In the genomic region with DNA sequence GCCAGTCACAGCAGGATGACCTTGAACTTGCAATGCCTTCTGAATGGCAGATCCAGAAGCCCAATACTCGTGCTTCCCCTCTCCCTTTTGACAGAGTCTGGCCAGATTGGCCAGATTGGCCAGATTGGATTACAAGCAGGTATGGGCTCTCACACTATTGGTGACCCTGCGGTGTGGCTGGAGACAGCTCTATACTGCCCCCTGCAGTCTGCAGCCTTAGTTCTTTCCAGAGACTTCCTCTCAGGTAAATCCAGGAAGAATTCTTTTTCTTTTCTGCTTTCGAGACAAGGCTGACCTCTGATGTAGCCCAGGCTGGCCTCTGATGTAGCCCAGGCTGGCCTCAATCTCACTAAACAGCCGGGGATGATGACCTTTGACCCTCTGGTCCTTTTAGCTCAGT, we compare ENCODE assay signal across 8 mouse cellular contexts. TPM values are rescaled to one million over a fixed set of nuclear protein-coding genes. Genes with fewer than 3 reads are reported as not detected.
DNase-seq lines count a peak whose midpoint lies in the region; ATAC-seq lines count a peak whose summit lies in the region.
"Had no signal": no experiment of that assay in that cellular context is flagged by ENCODE, and none has a peak within 500 bp of the region (broad histone marks: within the 10 kb centered on the region; RNA-seq: fewer than 3 reads in every experiment).

No protein-coding gene starts in this region.

- no peaks in the 10 kb centered on the region for H3K27me3 ChIP-seq in midbrain, embryonic 14.5 days (ENCODE audit: control insufficient read depth, insufficient read depth, low read length)
- H3K27me3 ChIP-seq in midbrain, embryonic 13.5 days = no peaks in the 10 kb centered on the region
- no peaks in the 10 kb centered on the region for H3K27me3 ChIP-seq in embryonic facial prominence, embryonic 14.5 days (replicated peaks; ENCODE audit: control insufficient read depth, insufficient read depth, low read length)
- H3K27me3 ChIP-seq: heart, embryonic 13.5 days had no signal

- H3K27ac ChIP-seq in midbrain, embryonic 14.5 days (replicated peaks; ENCODE audit: low read depth, low read length) = no peak overlapping the region
- H3K27ac ChIP-seq in midbrain, embryonic 13.5 days = no peak overlapping the region
- H3K27ac ChIP-seq in embryonic facial prominence, embryonic 14.5 days (replicated peaks; ENCODE audit: low read depth, low read length) = no peak overlapping the region
- H3K27ac ChIP-seq: heart, embryonic 13.5 days had no signal

- H3K4me1 ChIP-seq in midbrain, embryonic 14.5 days (ENCODE audit: control insufficient read depth, insufficient read depth, low read length) = peaks cover 12% of the 10 kb centered on the region
- peaks cover 18% of the 10 kb centered on the region for H3K4me1 ChIP-seq in midbrain, embryonic 13.5 days (replicated peaks)
- H3K4me1 ChIP-seq in embryonic facial prominence, embryonic 14.5 days (ENCODE audit: control insufficient read depth, insufficient read depth, low read length) = peaks cover 14% of the 10 kb centered on the region

- no peak for ATAC-seq in midbrain, embryonic 14.5 days (ENCODE audit: low FRiP score, low TSS enrichment)
- ATAC-seq in midbrain, embryonic 13.5 days = no peak
- ATAC-seq in embryonic facial prominence, embryonic 14.5 days (ENCODE audit: low read depth) = no peak

- peak; percentile 83 for DNase-seq in midbrain, embryonic 14.5 days
- peak; percentile 88 for DNase-seq in adrenal gland, postnatal 10 days
- peak; percentile 52 for DNase-seq in embryonic facial prominence, embryonic 14.5 days (ENCODE audit: low spot score)
- peak; percentile 80 for DNase-seq in kidney, postnatal 14 days
- DNase-seq in lung, postnatal 25 days (ENCODE audit: low spot score) = peak; percentile 78
- peak; percentile 61 to 71 for DNase-seq in spleen, postnatal 36 days (ENCODE audit: low spot score in 2 of 2)

- no peak overlapping the region for H3K4me3 ChIP-seq in midbrain, embryonic 14.5 days (replicated peaks; ENCODE audit: low read depth, low read length)
- H3K4me3 ChIP-seq in midbrain, embryonic 13.5 days (replicated peaks) = no peak overlapping the region
- H3K4me3 ChIP-seq in embryonic facial prominence, embryonic 14.5 days (ENCODE audit: low read depth, low read length) = no peak overlapping the region
- H3K4me3 ChIP-seq: heart, embryonic 13.5 days had no signal

- no peak overlapping the region for H3K9ac ChIP-seq in midbrain, embryonic 14.5 days (replicated peaks; ENCODE audit: low read length)
- no peak overlapping the region for H3K9ac ChIP-seq in midbrain, embryonic 13.5 days (replicated peaks)
- H3K9ac ChIP-seq in embryonic facial prominence, embryonic 14.5 days (ENCODE audit: low read depth, low read length) = no peak overlapping the region
- H3K9ac ChIP-seq: heart, embryonic 13.5 days had no signal

- WGBS in midbrain, embryonic 14.5 days = 40% methylated on average over 4 of the region's 4 CpGs
- 37% methylated on average over 4 of the region's 4 CpGs for WGBS in midbrain, embryonic 13.5 days
- WGBS in embryonic facial prominence, embryonic 14.5 days = 47% methylated on average over 4 of the region's 4 CpGs

- H3K4me2 ChIP-seq in midbrain, embryonic 14.5 days (ENCODE audit: low read length) = no peak overlapping the region
- no peak overlapping the region for H3K4me2 ChIP-seq in midbrain, embryonic 13.5 days (replicated peaks)
- H3K4me2 ChIP-seq in embryonic facial prominence, embryonic 14.5 days (ENCODE audit: low read depth, low read length) = no peak overlapping the region
- H3K4me2 ChIP-seq: heart, embryonic 13.5 days had no signal

- H3K9me3 ChIP-seq in midbrain, embryonic 14.5 days (ENCODE audit: control insufficient read depth, low read length) = no peaks in the 10 kb centered on the region
- H3K9me3 ChIP-seq in midbrain, embryonic 13.5 days = no peaks in the 10 kb centered on the region
- no peaks in the 10 kb centered on the region for H3K9me3 ChIP-seq in embryonic facial prominence, embryonic 14.5 days (ENCODE audit: control insufficient read depth, low read length)
- H3K9me3 ChIP-seq: heart, embryonic 13.5 days had no signal

- H3K36me3 ChIP-seq in midbrain, embryonic 14.5 days (ENCODE audit: control insufficient read depth, insufficient read depth, low read length) = no peaks in the 10 kb centered on the region
- H3K36me3 ChIP-seq in midbrain, embryonic 13.5 days = no peaks in the 10 kb centered on the region
- H3K36me3 ChIP-seq in embryonic facial prominence, embryonic 14.5 days (ENCODE audit: control insufficient read depth, insufficient read depth, low read length) = no peaks in the 10 kb centered on the region
- H3K36me3 ChIP-seq: heart, embryonic 13.5 days had no signal

RNA-seq across cellular contexts. Expression of a gene that starts 3.8 kb away (rescaled TPM):
- polyA plus RNA-seq in midbrain, embryonic 14.5 days (2014; fragmentation: Nextera tagmentation; extraction: Ambion mirVana) = 15.5 and 19.2 TPM in 2 replicates
- polyA plus RNA-seq in midbrain, embryonic 13.5 days (2015; fragmentation: Nextera tagmentation; extraction: Ambion mirVana) = 22.7 and 23.0 TPM in 2 replicates
- total RNA-seq in adrenal gland, postnatal 10 days (2021) = 10 to 100 TPM; 28.8 to 37.0 TPM
- 13.6 and 17.8 TPM in 2 replicates for polyA plus RNA-seq in embryonic facial prominence, embryonic 14.5 days (2014; fragmentation: Nextera tagmentation; extraction: Ambion mirVana)
